Mouse (Mus musculus): ENCODE measurements around the gene Myh10. TPM values are rescaled to one million over a fixed set of nuclear protein-coding genes. Genes with fewer than 3 reads are reported as not detected.

The Myh10 gene
- polyA plus RNA-seq, 1 experiment = not detected

DNA sequence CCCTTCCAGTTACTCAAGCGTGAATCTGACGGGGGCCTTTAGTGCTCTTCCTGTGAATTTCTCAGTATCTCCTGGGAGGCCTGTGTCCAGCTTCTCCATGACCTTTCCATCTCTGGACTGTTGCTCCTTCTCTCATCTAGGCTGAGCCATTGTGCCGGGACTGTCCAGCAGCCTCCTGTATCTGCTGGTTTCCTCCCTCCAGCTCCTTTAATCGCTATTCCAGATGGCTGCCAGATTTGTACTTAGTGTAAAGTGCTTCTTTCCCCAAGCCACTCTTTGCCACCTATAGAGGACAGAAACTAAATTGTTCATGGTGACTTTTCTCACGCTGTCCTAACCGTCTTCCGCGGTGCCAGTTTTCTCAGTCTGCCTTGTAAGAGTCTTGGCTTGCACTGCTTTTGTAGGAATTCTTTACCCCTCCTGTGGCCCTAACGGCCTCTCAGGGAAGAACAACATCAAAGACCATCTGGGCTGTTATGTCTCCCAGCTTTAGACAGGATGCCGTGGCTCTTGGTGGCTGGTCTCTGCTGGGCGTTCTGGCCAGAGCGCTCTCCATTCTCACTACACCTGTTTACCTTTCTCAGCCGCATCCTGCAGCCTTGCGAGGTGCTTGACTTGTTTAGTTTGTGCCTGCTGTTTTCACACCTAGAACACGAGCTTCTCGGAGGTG lies 25.9 kb downstream of the Myh10 start:
- TF ChIP-seq GATA1 (IDR thresholded peaks at IDR 0.05; ENCODE audit: low read length) = no peak

GRCm38 (mm10) chr11:68719096-68719648 lies 27.8 kb downstream of the Myh10 start:
- no peak for TF ChIP-seq GATA1 (IDR thresholded peaks at IDR 0.05; ENCODE audit: low read length)

DNA sequence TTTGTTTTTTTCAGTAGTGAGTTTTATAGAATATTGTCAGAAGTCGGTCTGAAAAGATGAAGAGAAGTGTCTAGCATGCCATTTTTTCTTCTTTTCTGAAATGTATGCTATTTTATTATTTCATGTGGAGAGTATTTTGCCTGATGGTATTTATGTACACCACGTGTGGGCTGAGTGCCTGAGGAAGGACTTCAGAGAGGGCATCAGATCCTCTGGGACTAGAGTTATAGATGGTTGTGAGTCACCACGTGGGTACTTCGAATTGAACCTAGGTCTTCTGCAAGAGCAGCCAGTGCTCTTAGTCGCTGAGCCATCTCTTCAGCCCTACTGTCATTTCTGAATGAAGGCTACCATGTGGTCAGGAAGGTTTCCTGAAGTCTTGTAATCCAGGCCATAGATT lies 28.4 kb downstream of the Myh10 start:
- no peak for TF ChIP-seq GATA1 (IDR thresholded peaks at IDR 0.05; ENCODE audit: low read length)

- TF ChIP-seq GATA1 (IDR thresholded peaks at IDR 0.05; ENCODE audit: low read length) = no peak
Measured at GRCm38 (mm10) chr11:68724117-68724516, 32.8 kb downstream of the Myh10 start.

DNA sequence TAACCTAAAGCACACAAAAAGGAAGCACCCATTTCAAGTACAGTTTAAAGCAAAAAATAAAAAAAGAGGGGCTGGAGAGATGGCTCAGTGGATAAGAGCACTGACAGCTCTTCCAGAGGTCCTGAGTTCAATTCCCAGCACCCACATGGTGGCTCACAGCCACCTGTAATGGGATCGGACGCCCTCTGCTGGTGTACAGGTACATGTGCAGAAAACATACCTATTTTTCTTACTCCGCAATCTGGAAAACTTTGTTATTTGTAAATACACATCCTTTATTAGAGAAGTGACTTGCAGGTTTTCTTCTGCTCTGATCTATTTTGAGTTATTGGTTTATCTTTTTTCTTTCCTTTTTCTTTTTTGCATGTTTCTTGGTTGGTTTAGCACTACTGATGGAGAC lies 37.3 kb downstream of the Myh10 start:
- no peak for TF ChIP-seq GATA1 (IDR thresholded peaks at IDR 0.05; ENCODE audit: low read length)

GRCm38 (mm10) chr11:68730792-68731191 lies 39.4 kb downstream of the Myh10 start:
- TF ChIP-seq GATA1 (IDR thresholded peaks at IDR 0.05; ENCODE audit: low read length) = no peak

DNA sequence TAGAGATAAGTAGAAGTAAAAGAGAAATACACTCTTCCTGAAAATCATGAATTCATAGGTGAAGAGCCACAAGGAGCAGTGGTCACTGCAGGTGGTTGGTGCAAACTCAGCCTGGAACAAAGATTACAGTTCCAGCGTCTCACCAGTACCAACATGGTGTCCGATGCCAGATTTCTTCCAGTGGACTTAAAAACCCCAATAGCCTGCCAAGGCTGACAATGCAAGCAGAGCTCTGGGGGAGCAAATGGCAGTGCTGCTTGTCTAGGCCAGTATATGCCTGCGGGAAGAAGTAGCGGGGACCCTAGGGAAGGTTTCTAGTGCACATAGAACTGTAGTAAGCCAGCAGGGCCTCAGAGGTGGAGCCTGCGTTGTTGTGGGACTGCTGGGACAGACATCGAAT lies 40.7 kb downstream of the Myh10 start:
- TF ChIP-seq GATA1 (IDR thresholded peaks at IDR 0.05; ENCODE audit: low read length) = no peak

DNA sequence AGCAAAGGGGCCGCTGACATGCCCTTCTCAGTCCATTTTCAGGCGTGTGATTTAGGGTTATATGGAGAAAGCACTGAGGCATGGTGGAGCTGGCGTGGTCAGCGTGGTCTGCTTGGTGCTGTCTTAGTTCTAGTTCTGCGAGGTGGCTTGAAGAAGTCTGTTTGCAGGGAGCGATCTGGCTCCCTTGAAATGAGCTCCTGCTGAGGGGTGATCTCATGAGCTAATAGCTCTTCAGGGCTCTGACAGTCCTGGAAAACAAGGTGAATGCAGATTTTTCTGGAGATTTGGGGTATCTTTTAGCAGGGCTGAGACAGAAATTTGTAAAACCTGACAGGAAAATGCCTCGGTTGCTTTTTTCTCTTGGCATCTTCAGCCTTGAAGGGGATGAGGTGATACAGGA lies 48.1 kb downstream of the Myh10 start:
- TF ChIP-seq GATA1 (IDR thresholded peaks at IDR 0.05; ENCODE audit: low read length) = no peak

DNA sequence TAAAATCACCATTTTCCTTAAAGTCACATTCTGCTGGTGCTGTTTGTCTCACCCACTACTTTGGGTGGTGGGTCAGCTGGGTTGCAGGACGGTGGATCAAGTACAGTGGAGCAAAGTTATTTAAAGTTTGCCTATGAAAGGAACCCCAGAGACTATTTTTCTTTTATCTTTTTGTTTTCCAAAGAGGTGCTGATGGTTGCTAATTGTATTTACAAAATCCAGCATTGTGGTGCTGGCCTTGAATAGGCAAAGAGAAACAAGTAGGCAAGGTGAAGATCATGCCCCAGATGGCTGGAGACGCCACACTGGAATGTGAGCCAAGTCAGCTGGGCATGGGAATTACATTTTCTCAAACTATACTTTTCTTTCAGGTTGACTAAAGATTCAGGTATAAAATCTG lies 51.3 kb downstream of the Myh10 start:
- no peak for TF ChIP-seq GATA1 (IDR thresholded peaks at IDR 0.05; ENCODE audit: low read length)

- TF ChIP-seq GATA1 (IDR thresholded peaks at IDR 0.05; ENCODE audit: low read length) = no peak
Measured at GRCm38 (mm10) chr11:68744150-68744549, 52.8 kb downstream of the Myh10 start.

DNA sequence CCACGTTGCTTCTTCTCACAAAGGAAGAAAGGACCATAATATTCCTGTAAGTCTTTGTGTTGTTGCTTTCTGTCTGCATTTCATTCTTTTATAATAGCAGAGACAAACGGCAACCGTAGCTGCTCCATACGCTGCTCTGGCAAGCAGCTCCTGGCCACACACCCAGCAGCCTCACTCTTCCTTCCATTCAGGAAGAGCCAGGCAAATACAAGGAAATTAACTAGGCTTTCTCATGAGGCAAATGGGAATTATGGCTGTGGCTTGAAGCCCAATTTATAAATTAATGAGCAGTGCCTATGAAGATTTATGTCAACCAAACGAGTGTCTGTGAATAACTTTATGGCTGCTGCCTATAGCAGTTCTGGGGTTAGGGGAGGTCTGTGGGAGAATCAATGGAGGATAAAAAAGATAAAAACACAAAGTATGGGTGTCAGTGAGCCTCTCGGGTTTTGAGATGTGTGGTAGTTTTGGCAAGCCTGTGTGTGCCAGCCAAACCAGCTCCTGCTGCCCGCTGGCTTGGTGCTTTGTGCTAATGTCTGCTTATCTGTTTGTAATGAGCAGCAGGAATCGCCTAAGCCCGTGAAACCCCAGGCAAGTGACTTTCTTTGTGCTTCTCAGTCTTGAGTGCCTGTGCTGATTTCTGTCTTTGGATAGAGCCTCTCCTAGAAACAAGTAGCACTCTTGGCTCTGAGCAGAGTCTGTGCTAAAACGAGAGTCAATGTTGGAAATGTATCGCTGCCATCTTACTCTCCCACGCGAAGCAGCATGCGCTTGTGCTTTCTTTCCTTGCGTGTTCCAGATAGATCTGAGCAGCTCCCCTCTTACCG lies 54.2 kb downstream of the Myh10 start:
- no peak for TF ChIP-seq GATA1 (IDR thresholded peaks at IDR 0.05; ENCODE audit: low read length)

GRCm38 (mm10) chr11:68748121-68748520 lies 56.8 kb downstream of the Myh10 start:
- TF ChIP-seq GATA1 (IDR thresholded peaks at IDR 0.05; ENCODE audit: low read length) = no peak

GRCm38 (mm10) chr11:68750206-68750605 lies 58.8 kb downstream of the Myh10 start:
- no peak for TF ChIP-seq GATA1 (IDR thresholded peaks at IDR 0.05; ENCODE audit: low read length)

DNA sequence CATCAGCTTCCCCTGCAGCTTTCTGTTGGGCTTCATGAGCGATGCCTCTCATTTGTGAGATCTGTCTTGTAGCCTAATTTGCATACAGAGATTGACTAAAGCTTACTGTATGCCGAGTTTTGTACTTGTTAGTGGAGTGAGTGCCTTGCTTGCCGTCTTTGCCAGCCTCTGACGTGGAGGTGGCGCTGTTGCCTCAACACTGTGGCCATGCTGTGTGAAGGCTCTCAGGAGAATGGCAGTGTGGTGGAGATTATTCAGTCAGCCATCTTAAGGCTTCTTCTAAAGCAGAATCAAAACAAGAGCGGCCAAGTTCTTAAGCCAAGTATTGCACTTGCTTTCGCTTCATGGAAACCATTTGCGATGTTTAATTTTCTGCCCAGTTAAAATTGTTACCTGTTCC lies 59.6 kb downstream of the Myh10 start:
- TF ChIP-seq GATA1 (IDR thresholded peaks at IDR 0.05; ENCODE audit: low read length) = no peak

GRCm38 (mm10) chr11:68754283-68754682 lies 62.9 kb downstream of the Myh10 start:
- no peak for TF ChIP-seq GATA1 (IDR thresholded peaks at IDR 0.05; ENCODE audit: low read length)

GRCm38 (mm10) chr11:68756456-68757348 lies 65.3 kb downstream of the Myh10 start:
- no peak for TF ChIP-seq GATA1 (IDR thresholded peaks at IDR 0.05; ENCODE audit: low read length)

Measured in G1E-ER4 (cell line).